Mouse (Mus musculus): ENCODE measurements around the gene Fam57b.

The Fam57b gene

DNA sequence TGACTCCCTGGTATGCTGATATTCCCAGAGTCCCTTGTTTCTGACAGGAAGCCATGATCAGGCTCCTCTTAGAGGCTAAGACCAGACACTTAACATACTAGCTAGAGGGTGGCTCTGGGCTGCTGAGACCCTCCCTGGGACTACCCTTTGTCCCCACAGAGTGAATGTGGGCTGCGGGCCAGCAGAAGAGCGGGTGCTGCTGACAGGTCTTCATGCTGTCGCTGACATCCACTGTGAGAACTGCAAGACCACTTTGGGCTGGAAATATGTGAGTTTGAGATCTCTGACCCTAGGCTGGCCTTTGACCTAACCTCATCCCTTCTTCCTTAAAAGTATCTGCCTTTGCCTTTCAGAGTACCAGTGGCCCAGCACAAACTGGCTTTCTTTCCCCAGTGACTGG lies 19.3 kb upstream of the Fam57b start:
- peak; percentile 95 for DNase-seq

DNA sequence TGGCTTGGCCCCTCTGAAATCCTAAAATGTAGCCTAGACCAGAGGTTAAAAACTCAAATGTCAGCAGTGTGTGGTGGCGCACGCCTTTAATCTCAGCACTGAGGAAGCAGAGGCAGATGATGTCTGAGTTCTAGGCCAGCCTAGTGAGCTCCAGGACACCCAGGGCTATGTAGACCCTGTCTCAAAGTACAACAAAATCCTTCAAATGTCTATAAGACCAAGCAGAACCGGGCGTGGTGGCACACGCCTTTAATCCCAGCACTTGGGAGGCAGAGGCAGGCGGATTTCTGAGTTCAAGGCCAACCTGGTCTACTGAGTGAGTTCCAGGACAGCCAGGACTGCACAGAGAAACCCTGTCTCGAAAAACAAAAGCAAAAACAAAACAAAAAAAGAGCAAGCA lies 18.4 kb upstream of the Fam57b start:
- DNase-seq, result peak; percentile 90

DNA sequence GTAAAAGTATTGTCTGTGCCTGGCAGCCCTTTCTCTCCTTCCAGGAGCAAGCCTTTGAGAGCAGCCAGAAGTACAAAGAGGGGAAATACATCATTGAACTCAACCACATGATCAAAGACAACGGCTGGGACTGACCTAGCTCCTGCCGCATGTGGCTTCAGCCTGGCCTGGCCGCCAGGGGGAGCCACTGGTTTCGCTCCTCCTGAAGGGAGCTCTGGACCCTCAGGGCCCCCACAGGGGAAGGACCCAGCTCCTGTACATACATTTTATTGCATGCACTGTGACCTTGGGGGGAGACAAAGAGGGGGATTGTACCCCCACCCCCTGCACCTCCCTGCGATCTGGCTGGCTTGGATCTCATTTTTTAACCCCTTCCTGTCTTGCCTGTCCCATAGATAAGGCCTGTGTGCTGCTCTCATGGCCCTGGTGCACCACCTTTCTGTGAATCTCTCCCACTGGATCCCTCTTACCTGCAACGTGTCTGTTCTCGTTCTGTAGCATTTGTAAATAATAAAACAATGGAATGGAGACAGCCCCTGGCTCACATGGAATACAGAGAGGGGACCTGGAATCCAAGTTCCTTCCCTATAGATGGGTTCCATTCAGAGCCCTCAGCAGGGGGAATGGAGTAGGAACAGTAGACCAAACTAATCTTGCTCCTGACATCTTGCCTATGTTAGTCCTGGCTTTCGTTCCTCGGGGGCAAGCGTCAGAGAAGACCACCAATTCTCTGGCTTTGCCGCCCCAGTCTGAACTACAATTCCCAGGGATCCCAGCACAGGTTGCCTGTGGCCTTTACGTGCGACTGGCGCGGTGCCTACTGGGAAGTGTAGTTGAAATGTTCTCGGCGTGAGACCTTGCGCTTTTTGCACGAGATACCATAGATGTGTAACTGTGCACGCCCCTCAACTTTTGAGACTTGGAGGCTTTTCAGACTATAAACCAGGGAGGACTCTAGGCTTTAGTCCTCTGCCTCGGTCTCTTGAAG lies 17.2 kb upstream of the Fam57b start:
- peak; percentile 98 for DNase-seq

DNA sequence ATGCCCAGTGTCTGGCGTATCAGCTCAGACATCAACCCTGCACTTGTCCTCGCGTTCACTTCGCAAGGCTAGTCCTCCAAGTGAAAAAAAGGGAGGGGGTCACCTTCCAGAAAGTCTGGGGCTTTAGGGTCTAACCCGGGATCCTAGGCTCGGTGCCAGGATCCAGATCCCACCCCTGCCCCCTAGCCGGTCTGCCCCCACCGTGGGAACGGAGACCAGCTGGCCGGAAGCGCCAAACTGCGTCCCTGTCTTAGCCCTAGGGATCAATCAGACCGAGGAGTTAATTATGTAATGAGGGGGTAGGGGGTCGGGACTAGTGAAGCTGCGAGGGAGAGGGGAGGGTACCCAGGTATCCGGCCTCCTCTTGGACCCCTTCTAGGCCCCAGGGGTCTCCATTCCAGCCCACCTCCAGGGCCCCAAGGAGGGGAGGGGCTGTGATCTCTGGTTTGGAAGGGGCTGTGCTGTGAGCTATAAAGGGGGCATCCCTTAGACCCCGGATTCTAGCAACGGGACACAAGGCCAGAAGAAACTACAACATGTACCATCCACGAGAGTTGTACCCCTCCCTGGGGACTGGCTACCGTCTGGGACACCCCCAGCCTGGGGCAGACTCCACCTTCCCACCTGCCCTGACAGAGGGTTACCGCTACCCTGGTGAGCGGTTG lies 16.4 kb upstream of the Fam57b start, which contains the start of gene Tbx6:
Gene Tbx6, plus strand, starts transcription at position 513 of the 665 bp plus-strand sequence.
- DNase-seq, result peak; percentile 97

DNA sequence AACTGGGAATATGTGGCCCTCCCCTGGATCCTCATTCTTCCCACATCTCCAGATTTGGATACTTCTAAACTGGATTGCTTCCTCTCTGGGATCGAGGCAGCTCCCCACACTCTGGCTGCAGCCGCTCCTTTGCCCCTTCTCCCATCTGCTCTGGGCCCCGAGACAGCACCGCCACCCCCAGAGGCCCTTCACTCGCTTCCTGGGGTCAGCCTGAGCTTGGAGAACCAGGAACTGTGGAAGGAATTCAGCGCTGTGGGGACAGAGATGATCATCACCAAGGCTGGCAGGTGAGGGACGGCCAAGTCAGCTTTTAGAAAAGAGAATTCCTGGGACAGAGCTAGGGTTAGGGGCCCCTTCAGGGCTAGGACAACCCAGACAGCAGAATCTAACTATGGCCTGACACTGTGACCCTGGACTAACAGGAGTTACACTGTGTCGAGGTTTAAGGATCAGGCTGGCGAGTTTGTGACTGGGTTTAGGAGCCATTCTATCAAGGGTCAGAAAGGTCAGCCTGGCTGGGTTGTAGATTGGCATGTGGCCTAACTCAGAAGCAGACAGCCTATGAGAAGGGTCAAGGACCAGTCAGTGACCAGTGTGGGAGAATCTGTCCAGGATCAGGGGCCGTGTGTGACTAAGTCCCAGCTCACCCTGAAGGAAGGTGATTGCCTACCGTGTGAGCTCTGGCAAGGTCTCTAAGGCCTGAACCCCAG lies 15.7 kb upstream of the Fam57b start:
- DNase-seq, result peak; percentile 94

DNA sequence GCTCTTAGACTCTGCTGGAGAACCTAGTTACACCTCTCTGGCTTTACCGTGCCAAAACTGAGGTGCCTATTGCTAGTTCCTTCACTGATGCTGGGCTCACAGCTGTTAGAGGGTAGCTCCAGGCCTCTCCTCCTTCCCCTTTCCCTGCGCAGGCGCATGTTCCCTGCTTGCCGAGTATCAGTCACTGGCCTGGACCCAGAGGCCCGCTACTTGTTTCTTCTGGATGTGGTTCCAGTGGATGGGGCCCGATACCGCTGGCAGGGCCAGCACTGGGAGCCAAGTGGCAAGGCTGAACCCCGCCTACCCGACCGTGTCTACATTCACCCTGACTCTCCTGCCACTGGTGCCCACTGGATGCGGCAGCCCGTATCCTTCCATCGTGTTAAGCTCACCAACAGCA lies 14.8 kb upstream of the Fam57b start:
- DNase-seq, result peak; percentile 95

DNA sequence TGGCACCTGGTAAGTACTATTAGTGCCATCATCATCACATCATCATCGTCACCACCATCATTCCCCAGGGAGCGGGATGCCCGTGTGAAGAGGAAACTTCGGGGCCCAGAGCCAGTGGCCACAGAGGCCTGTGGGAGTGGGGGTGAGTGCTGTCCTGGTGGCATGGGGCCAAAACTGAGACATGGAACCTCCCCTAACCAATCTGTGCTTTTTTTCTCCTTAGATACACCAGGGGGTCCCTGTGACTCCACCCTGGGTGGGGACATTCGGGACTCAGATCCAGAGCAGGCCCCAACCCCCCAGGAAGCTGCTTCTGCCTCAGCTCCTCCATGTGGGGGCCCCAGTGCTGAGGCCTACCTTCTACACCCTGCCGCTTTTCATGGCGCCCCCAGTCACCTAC lies 13.0 kb upstream of the Fam57b start:
- DNase-seq, result peak; percentile 88

DNA sequence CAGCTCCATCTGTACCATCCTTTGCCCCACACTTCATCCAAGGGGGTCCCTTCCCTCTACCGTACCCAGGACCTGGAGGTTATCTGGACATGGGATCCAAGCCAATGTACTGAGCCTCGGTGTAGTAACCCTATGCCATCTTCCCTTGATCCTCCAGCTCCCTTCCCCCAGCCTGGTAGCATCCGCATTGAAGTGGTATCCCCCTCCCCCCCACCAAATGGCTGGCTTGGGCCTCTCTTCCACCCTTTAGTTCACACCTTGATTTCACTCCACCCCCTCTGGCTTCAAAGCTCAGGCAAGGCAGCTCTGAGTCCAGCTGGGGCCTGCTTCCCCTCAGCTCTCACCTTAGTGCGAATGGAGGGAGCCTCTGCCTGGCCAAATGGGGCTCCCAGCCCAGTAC lies 12.4 kb upstream of the Fam57b start:
- DNase-seq, result no peak

DNA sequence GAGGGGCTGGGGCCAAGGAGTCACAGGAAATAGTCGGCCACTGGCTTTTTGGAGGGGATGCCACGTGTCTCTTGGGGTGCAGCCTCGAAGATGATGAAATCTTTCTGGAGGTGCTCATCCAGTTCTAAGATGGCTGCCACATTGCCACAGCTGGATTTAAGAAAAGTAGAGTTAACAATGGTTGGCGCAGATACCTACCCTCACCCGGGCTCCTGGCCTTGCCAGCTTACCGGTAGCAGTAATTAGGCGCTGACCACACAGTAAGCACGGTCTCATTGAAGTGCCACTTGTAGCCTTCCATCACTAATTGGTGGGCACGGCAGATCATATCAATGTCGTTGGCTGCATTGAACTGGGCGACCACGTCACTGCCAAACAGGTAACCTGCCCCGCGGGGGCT lies 11.3 kb upstream of the Fam57b start:
- peak; percentile 92 for DNase-seq

DNA sequence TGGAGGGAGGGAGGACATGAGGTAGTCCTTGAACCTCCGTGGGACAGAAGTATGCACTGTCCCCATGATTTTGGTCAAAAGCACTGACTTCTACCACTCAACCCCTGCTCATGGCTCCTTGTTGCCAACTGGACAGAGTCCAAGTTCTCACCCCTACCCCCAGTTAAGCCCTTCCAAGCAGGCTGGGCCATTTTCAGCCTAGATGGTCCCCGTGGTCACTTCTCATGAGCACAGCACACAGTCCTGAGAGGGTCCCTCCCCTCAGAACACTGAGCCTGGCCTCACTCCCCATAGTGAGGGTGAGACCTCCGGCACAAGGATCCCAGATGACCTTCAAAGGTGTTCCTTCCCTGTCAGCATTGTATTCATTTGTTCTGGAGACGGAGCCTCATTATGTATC lies 8.3 kb upstream of the Fam57b start:
- peak; percentile 94 for DNase-seq

DNA sequence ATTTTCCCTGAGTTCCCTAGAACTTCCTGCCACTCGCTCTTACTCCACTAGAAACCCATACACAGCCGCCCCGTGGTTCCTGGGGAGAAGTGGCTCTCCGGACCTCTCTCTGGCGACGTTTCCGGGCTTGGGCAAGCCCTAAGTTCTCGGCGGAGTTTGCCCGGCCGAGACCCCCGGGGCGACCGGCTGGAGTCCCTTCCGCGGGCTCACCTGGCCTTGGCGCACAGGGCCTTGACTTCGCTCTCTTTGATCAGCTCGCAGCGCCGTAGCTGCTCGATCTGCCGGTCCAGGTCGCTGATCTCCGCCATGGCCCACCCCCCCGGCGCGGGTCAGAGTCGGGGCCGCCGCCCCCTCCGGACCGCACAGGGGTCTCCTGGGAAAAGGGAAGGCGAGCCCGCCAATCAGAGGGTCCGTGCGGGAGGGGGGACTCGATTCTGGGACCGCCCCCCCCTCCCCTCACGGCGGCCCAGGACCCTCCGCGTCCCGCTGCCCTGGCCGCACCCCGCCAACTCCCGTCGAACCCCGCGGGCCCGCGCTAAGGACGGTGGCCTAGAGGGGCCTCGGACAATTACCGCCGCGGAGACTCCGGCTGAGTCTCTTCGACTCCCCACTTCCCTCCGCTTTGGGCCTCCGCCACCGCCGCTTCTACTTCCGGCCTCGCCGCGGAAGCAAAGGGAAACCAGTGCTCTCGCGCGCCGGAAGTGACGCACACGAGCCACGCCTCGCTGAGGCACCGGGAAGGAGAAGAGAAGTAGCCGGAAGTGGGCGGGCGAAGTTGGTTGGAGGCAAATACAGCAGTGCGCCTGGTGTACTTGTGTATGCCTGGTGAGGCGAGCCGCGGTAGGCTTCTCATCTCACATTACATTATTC lies 5.4 kb upstream of the Fam57b start, which contains the start of gene Ppp4c:
Gene Ppp4c, minus strand, starts transcription at position 646 of the 870 bp plus-strand sequence.
- DNase-seq, result peak; percentile 100

DNA sequence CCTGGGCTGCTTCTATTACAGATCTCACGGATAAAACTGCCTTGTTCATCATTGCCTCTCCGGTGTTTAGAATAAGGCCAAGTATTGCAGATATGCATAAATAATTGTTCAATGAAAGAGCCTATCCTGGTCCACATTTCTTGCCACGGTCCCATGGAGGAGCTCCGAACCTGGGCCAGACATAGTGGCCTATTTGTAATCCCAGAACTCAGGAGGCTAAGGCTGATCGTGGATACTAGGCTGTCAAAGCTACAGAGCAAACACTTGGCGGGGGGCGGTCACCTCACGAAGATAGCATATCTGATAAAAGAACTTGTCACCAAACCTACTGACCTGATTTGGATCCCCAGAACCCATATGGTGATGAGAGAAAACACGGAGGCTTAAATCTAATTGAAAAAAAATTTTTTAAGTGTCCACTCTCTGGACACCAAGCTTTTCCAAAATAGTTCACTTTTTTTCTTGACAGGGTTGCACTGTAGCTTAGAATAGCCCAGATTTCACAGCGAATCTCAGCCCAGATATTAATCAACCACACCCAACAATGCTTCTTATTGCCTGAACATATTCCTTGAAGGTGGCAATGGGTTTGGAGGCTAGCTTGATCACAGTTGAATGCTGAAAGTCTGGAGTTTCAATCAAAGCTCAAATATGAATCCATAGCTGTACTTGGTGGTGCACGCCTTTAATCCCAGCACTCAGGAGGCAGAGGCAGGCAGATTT lies 4.6 kb upstream of the Fam57b start:
- no peak for DNase-seq

DNA sequence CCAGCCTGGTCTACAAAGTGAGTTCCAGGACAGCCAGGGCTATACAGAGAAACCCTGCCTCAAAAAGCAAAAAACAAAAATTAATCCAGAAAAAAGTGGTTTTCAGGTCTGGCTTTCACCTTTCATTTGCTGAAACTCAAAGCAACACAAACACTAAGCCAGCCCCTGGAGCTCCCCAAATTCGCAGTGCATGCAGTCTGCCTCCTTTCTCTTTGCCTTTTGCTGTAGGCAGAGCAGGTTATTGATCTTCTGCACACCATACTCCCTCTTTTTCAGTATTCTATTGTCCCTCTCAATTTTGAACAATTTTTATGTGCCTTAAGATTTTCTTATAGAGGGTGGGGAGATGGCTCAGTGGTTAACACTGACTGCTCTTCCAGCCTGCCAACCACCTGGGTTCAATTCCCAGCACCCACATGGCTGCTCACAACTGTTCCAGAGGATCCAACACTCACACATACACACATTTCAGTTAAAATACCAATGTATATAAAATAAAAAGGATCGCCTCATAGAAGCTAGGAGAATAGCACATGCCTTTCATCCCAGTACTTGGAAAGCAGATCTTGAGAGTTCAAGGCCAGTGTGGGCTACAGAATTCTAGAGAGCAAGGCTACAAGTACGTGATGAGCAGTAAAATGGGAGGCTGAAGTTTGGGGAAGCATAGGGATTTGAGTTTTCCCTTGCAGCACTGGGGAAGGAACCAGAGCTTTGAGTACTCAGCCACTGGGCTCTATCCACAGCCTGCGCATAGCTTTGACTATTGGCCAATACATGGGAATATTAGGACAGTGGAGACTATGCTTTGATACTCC lies 3.8 kb upstream of the Fam57b start:
- DNase-seq, result no peak

DNA sequence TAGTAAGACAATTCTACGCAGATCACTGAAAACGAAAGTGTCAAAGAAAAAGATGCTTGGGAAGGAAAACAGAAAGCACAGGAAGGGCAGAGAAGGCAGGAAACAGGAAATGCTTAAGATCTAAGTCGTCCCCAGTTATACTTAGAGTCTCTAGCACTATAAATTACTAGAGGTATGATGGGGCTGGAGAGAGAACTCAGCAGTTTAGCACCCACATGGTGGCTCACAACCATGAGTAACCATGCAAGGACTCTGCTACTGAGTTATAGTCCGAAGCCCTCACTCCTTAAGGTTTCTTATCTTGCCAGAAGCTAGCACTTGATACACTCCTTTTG lies 3.2 kb upstream of the Fam57b start:
- no peak for DNase-seq

DNA sequence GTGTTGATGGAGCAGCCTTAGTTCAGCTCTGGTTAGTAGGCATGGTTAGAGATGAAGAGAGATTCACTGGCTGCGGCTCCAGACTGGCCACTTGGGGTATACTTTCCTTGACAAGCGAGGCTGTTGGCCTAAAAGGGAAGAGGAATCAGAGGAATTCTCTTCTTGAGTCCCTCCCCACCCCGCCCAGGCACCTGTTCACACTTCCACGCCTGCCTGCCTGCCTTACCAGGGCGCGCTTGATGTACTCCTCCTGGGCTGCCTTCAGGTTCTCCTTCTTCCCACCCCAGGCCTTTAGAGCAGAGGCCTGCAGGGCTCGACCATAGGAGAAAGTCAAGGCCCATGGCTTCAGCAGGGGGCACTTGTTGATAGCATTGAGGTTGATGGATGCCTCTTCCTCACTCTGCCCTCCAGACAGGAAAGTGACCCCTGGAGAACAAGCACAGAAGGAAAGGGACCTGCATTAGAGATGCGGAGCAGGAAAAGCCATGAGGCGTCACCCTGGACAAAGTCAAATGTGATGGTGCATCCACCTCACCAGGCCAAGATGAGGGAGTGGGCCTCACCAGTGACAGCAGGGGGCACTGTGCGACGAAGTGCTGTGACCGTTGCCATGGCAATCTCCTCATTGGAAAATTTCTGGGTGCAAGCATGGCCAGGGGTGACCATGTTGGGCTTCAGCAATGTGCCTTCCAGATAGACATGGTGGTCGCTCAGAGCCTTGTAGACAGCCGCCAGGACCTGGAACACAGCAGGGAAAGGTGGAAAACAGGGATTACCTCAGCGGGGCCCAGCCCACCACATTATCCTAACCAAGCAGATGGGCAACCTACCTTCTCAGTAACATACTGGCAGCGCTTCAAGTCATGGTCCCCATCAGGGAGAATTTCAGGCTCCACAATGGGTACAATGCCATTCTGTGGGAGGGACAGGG lies 1.8 kb upstream of the Fam57b start:
- DNase-seq, result peak; percentile 93

DNA sequence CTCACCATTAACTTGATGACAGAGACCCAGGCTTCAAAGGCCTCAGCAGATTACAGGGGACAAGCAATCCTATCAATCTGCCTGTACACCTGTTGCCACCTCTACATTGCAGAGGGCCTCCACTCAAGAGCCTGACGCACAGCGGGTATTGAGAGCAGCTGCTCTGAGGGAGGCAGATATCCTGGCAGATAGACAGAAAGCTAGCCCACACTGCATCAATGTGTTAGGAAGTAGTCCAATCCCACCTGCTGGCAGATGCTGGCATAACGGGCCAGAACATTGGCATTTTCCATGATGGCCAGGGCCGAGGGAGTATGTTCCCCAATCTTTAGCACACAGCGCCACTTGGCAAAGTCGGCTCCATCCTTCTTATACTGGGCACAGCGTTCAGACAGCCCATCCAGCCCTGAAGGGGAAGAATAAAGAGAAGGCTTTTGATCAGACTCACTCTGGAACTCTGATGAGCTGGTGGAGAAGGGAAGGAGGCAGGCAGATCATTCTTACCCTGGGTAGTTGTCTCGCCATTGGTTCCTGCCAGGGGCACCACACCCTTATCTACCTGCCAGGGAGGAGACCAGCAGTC lies 1.0 kb upstream of the Fam57b start:
- DNase-seq, result peak; percentile 93

DNA sequence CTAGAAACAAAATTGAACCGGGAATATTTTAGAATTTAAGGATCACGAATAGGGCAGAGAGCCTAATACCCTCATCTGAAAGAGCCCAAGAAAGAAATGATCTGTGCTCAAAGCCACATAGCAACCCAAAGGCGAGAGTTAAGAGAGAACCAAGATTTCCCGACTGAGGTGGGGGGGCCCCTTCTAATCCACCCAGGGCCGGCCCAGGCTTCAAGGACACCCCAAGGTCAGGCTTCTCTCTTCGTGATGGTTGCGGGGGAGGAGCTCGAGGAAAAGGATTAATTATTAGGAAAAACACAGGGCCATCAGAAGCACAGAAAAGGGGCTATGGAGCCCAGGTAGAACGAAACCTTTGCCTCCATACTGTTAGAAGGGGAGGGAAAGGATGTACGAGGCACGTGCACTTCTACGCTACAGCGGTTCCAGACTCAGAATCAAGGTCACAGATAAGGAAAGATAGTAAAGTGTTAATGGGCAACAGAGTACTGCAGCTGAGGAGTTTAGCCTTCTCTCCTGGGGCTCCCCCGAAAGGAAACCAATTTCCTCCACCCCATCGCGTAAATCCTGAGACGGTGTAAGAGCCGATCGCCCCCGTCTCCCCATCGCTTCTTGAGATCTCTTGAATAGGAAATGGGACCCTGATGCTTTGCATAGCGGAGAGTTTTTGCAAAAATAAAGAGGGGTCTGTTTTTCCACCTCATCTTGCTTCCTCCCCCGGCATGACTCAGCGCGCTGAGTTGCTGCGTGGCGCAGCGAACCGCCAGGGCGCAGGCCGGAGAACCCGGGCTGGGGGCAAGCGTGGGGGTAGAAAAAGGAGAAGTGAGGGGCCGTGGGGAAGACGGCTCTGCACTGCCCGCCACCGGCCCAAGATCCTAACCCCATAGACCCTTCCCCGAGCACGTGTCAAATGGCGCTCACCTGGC lies 920 bp downstream of the Fam57b start:
- peak; percentile 95 for DNase-seq

DNA sequence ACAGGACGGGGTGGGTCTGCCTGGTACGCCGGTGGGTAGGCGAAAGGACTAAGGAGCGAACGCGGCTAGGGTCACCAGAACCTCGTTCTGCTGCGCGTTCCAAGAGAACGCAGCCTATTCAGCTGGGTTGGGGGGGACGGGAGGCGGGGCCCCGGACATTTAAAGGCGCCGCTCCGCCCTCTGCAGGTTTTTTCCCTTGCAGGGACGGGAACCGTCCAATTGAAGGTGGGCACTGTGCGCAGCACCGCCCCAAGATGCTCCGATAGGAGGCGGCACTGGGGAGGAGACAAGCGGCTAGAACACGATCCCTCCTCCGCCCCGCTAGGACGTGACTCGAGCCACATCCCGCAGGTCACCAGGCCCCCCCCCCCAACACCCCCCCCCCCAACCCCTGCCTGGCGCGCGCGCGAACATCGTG lies 1.6 kb downstream of the Fam57b start:
- DNase-seq, result peak; percentile 100

Data from heart, adult 11 months (tissue).